Mouse (Mus musculus) embryonic facial prominence, embryonic 15.5 days (tissue): ENCODE measurements at regions not wholly inside any gene's neighbourhood (a gene's known extent, or its start where the extent isn't known, plus 50 kb on each side); places are given as distances from the start of the nearest gene placed in this dataset.

ENCODE experiments used
- ATAC-seq: fragments of 200-750 bp; cut with Nextera tagmentation; 2 replicates; pipeline ENCODE4 v1.8.0; 2017; ENCODE audit warnings: low read depth, moderate TSS enrichment; ENCODE audit not compliant: insufficient number of reproducible peaks, low FRiP score, low TSS enrichment
- H3K27ac ChIP-seq: fragments of 300-500 bp; sonication (generic); replicated peaks from 2 replicates; pipeline ENCODE4 v1.5.1; 2015; ENCODE audit warnings: mild to moderate bottlenecking, inconsistent platforms
- H3K27me3 ChIP-seq: fragments of 300-500 bp; sonication (generic); 2 replicates; pipeline ENCODE4 v1.6.1; 2015; ENCODE audit warnings: inconsistent platforms
- H3K36me3 ChIP-seq: fragments of 300-500 bp; sonication (generic); 2 replicates; pipeline ENCODE4 v1.6.1; 2015; ENCODE audit warnings: mild to moderate bottlenecking, inconsistent platforms
- H3K4me1 ChIP-seq: fragments of 300-500 bp; sonication (generic); 2 replicates; pipeline ENCODE4 v1.6.1; 2015; ENCODE audit warnings: inconsistent platforms
- H3K4me2 ChIP-seq: fragments of 300-500 bp; sonication (generic); replicated peaks from 2 replicates; pipeline ENCODE4 v1.6.1; 2015; ENCODE audit warnings: mild to moderate bottlenecking, inconsistent platforms
- H3K4me3 ChIP-seq: fragments of 300-500 bp; sonication (generic); replicated peaks from 2 replicates; pipeline ENCODE4 v1.5.1; 2015; ENCODE audit warnings: mild to moderate bottlenecking, inconsistent platforms
- H3K9ac ChIP-seq: fragments of 300-500 bp; sonication (generic); 2 replicates; pipeline ENCODE4 v1.6.1; 2015; ENCODE audit warnings: inconsistent platforms
- H3K9me3 ChIP-seq: fragments of 300-500 bp; sonication (generic); replicated peaks from 2 replicates; pipeline ENCODE4 v1.6.1; 2016; ENCODE audit warnings: inconsistent platforms
- WGBS: fragments of 180-500 bp; shearing (Covaris S2); methylation state at CpG from one replicate; pipeline ENCODE4 v1.1.7; 2015; 5-methylcytosine and 5-hydroxymethylcytosine counted together

DNA sequence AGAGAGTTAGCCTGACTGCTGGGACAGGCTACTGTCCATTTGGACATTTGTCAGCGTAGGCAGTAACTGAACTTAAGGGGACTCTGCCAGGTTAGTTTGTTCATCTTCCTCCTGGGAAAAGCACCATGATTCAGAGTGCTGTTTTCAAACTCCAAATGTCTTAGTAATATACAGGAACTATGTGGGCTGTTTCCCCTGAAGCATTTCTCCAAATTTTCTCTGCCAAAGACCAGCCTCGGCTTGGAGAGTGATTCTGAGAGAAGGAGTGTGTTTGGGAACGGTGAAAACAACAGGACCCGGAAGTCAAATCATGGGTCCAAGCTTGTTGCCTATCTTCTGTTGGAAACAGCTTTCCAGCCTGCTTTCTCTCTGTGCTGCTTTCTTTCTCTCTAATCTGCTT is 52.1 kb downstream of the Rprm start:
- Histone ChIP-seq H3K4me1 (no peaks in the 10 kb centered on the region), H3K9ac (no peak overlapping the region), H3K4me3 (no peak overlapping the region), H3K27me3 (no peaks in the 10 kb centered on the region), H3K27ac (no peak overlapping the region), H3K36me3 (no peaks in the 10 kb centered on the region), H3K4me2 (no peak overlapping the region), H3K9me3 (no peaks in the 10 kb centered on the region)
- WGBS: 77% methylated on average over 4 of the region's 4 CpGs
- ATAC-seq: no peak

DNA sequence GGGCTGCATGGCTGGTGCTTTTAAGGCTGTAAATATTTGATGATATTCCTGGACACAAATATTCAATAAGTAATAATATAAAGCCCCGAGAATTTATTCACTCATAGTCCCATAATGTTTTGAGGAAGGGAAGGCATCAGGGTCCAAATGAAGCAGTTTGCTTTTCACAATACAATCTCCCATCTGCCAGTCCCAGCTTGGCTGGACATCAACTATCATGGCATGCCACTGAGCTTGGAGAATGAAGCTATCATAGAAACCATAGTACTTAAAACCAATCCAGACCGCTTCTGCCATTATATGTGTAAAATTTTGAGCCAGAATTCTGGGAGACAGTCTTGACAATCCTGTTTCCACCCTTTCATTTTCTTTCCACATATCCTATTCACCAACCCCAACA is 56.5 kb downstream of the Rprm start:
- ATAC-seq: no peak
- H3K27ac ChIP-seq: no peak overlapping the region

GRCm38 (mm10) chr2:54022708-54023107 is 62.6 kb downstream of the Rprm start:
- H3K27me3 ChIP-seq: no peaks in the 10 kb centered on the region
- ATAC-seq: no peak
- no peaks in the 10 kb centered on the region for H3K4me1 ChIP-seq
- no peaks in the 10 kb centered on the region for H3K9me3 ChIP-seq
- H3K36me3 ChIP-seq: no peaks in the 10 kb centered on the region
- no peak overlapping the region for H3K4me3 ChIP-seq
- no peak overlapping the region for H3K9ac ChIP-seq
- no peak overlapping the region for H3K4me2 ChIP-seq
- 78% methylated on average over 4 of the region's 4 CpGs for WGBS
- H3K27ac ChIP-seq: no peak overlapping the region

More for the DNA sequence above, 56.5 kb downstream of the Rprm start:
- Histone ChIP-seq H3K36me3 (no peaks in the 10 kb centered on the region), H3K4me3 (no peak overlapping the region), H3K4me2 (no peak overlapping the region), H3K9ac (no peak overlapping the region), H3K27me3 (no peaks in the 10 kb centered on the region), H3K9me3 (no peaks in the 10 kb centered on the region), H3K4me1 (no peaks in the 10 kb centered on the region)
- 86% methylated on average over 2 of the region's 2 CpGs for WGBS

DNA sequence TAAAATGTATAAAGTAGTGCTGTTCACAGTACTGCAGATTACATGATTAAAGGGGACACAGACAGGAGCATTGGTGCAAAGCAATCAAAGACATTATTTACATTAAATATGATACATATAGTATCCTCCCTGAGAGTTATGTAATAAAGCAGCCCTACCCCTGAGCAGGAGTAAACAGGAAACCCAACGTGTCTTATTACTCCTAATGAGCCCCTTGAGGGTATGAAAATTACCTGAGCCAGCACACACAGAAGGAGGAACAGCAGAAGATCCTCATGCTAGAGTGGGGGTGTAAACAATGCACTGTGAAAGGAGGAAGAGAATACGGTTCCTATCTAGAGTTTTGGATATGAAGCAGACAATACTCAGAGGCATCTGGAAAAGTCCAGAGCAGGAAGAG is 95.2 kb downstream of the Rprm start:
- Histone ChIP-seq H3K27me3 (no peaks in the 10 kb centered on the region), H3K4me3 (no peak overlapping the region), H3K4me2 (no peak overlapping the region), H3K9ac (no peak overlapping the region), H3K4me1 (no peaks in the 10 kb centered on the region), H3K9me3 (no peaks in the 10 kb centered on the region), H3K36me3 (no peaks in the 10 kb centered on the region), H3K27ac (no peak overlapping the region)
- 28% methylated on average over 2 of the region's 2 CpGs for WGBS
- peak; percentile 75; the same call in 1 of the 2 replicates for ATAC-seq

DNA sequence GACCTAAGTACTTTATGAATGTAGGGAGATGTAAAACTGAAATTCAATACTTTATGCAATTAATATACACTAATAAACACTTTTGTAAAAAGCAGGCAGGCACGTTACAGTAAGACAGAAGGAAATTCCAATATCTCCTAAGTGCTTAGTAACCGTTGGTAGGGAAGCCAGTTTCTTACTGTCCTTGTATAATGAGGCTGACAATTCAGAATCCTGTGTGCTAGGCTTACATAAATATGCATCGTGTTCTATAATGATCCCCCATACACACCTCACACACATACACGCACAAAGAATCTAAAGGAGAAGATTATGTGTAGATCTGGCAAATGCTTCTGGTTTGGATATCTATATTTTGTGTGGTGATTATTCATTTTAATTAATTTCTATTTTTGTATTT is 109.6 kb downstream of the Rprm start:
- H3K9me3 ChIP-seq: no peaks in the 10 kb centered on the region
- ATAC-seq: no peak
- no peaks in the 10 kb centered on the region for H3K36me3 ChIP-seq
- no peak overlapping the region for H3K9ac ChIP-seq
- H3K4me1 ChIP-seq: no peaks in the 10 kb centered on the region
- WGBS: 72% methylated on average over 4 of the region's 4 CpGs
- H3K27ac ChIP-seq: no peak overlapping the region
- H3K27me3 ChIP-seq: no peaks in the 10 kb centered on the region
- no peak overlapping the region for H3K4me2 ChIP-seq
- H3K4me3 ChIP-seq: no peak overlapping the region

DNA sequence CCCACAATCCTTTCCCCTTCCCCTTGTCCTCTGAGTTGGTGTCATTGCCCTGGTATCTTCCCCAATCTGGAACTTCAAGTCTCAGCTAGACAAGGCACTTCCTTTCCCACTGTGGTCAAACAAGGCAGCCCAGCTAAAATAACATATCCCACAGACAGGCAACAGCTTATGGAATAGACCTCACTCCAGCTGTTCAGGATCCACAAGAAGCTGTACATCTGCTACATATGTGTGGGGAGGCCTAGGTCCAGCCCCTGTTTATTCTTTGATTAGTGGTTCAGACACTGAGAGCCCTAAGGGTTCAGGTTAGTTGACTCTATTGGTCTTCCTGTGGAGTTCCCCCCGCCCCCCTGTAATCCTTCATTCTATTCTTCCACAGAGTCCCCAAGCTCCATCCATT is 124.9 kb downstream of the Rprm start:
- H3K36me3 ChIP-seq: no peaks in the 10 kb centered on the region
- H3K9ac ChIP-seq: no peak overlapping the region
- no peaks in the 10 kb centered on the region for H3K9me3 ChIP-seq
- no peak overlapping the region for H3K4me2 ChIP-seq
- no peak overlapping the region for H3K4me3 ChIP-seq
- no peaks in the 10 kb centered on the region for H3K27me3 ChIP-seq
- no peaks in the 10 kb centered on the region for H3K4me1 ChIP-seq
- H3K27ac ChIP-seq: no peak overlapping the region
- WGBS: 63% methylated on average over 1 of the region's 1 CpGs
- no peak for ATAC-seq

GRCm38 (mm10) chr2:53948237-53948636 is 137.1 kb downstream of the Rprm start:
- Histone ChIP-seq H3K27ac (no peak overlapping the region), H3K4me2 (no peak overlapping the region), H3K36me3 (no peaks in the 10 kb centered on the region), H3K9me3 (no peaks in the 10 kb centered on the region), H3K27me3 (no peaks in the 10 kb centered on the region), H3K9ac (no peak overlapping the region), H3K4me3 (no peak overlapping the region), H3K4me1 (no peaks in the 10 kb centered on the region)
- no peak for ATAC-seq
- WGBS: 46% methylated on average over 2 of the region's 2 CpGs

GRCm38 (mm10) chr2:53947534-53947933 is 137.8 kb downstream of the Rprm start:
- H3K36me3 ChIP-seq: no peaks in the 10 kb centered on the region
- H3K4me2 ChIP-seq: no peak overlapping the region
- no peaks in the 10 kb centered on the region for H3K4me1 ChIP-seq
- H3K4me3 ChIP-seq: no peak overlapping the region
- H3K27me3 ChIP-seq: no peaks in the 10 kb centered on the region
- H3K27ac ChIP-seq: no peak overlapping the region
- no peak overlapping the region for H3K9ac ChIP-seq
- ATAC-seq: no peak
- no peaks in the 10 kb centered on the region for H3K9me3 ChIP-seq

DNA sequence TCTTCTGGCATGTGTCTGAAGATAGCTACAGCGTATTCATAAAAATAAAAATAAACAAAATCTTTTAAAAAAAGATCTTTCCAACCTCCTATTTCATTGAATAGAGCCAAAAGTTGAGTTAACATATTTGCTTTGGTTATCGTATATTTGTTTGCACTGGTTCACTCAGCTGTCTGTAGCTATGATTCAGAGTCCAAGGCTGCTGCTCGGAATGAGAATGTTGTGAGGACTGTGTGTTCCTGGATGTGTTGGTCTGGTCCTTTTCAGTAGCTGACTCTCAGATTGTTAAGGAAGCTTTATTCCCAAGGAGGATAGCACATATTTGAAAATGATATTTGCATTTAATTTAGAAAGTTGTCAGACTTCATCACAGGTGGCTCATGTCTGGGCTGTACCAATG is 173.5 kb downstream of the Rprm start:
- ATAC-seq: no peak
- Histone ChIP-seq H3K4me3 (no peak overlapping the region), H3K4me1 (no peaks in the 10 kb centered on the region), H3K27ac (no peak overlapping the region), H3K9me3 (no peaks in the 10 kb centered on the region), H3K4me2 (no peak overlapping the region), H3K27me3 (no peaks in the 10 kb centered on the region), H3K36me3 (no peaks in the 10 kb centered on the region), H3K9ac (no peak overlapping the region)
- 92% methylated on average over 3 of the region's 3 CpGs for WGBS
